Mouse (Mus musculus) ES-E14 (cell line): ENCODE data around the gene Spr.

Source experiments
- CHD2 ChIP-seq: IDR thresholded peaks from 2 replicates; pipeline ENCODE4 v1.6.1; 2014; ENCODE audit warnings: mild to moderate bottlenecking, low read depth, low read length, inconsistent platforms
- HCFC1 ChIP-seq: IDR thresholded peaks from 2 replicates; pipeline ENCODE4 v1.6.1; 2012; ENCODE audit warnings: low read length, inconsistent platforms, borderline replicate concordance; ENCODE audit not compliant: insufficient read depth
- MAFK ChIP-seq: IDR thresholded peaks from 2 replicates; pipeline ENCODE4 v1.6.1; 2014; ENCODE audit warnings: mild to moderate bottlenecking, low read depth, low read length, inconsistent platforms; ENCODE audit not compliant: insufficient read depth
- ZC3H11A ChIP-seq: IDR thresholded peaks from 2 replicates; pipeline ENCODE4 v1.6.1; 2012; ENCODE audit warnings: low read depth, mild to moderate bottlenecking, inconsistent platforms, low read length, borderline replicate concordance
- ZNF384 ChIP-seq: IDR thresholded peaks from 2 replicates; pipeline ENCODE4 v1.6.1; 2012; ENCODE audit warnings: low read depth, low read length, inconsistent platforms

DNA sequence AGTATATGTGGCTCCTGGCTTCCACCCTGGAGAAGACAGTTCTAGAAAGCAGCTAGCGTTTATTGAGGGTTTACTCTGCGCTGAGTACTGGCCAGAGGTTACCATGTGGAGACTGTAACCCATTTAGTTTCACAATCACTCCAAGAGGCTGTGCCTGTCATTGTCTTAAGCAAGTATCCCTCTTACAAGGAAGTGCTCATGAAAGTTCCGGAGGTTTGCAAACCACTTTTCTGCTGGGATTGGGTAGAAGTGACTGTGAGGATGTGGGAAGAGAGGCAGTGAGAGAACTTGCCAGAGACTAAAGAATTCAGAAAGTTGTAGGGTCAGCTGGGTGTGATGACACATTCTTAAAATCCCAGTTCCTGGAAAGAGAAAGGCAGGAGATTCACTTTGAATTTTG lies 46.4 kb upstream of the Spr start:
- TF ChIP-seq ZNF384 = no peak
- TF ChIP-seq MAFK = no peak
- TF ChIP-seq HCFC1 = no peak
- TF ChIP-seq CHD2 = no peak
- TF ChIP-seq ZC3H11A = no peak
